Mouse (Mus musculus): ENCODE results near the gene Kif11.

DNA sequence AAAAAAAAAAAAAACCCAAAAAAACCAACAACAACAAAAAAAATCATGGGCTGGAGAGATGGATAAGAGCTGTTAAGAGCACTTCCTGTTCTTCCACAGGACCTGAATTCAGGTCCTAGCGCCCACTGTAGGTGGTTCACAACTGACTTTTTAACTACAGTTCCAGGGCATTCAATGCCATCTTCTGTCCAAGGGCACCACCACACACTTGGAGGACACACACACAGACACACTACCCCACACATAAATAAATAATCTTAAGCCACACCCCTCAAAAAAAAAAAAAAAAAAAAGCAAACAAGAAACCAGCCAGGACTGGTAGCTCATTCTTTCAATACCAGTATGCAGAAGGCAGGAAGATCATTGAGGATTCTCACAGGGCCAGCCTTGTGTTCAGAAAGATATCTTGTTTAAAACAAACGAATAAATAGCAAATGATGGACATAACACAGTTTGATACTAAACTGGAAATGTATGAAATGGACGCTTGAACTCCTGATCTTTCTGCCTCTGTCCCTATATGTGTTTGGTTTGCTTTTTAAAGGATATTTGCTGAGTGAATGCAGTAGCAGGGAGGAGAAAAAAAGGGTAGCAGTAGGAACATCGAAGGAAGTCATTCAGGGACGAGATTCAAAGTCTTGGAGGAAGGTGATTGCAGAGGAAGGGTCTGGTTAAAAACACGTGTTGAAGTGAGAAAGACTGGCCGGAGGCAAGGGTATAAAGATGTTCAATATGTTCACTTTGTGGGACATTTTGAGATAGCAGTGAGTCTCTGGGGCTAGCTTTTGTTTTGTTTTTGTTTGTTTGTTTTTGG, 1.1 kb upstream of the Kif11 start:
- TF ChIP-seq GATA1 (IDR thresholded peaks at IDR 0.05; ENCODE audit: low read length) = no peak
- TF ChIP-seq TAL1 (IDR thresholded peaks at IDR 0.05; ENCODE audit: low read length) = no peak

All from erythroblast, embryonic 14.5 days (primary cell).